Mouse (Mus musculus) frontal cortex, postnatal 14 days (tissue): ENCODE measurements around the gene Astn2.

ENCODE experiments used
- DNase-seq, 2 experiments: peaks; one replicate each; pipeline ENCODE4 v3.0.0; 2022; ENCODE audit warnings: low spot score in 2 of 2

Gene Astn2

DNA sequence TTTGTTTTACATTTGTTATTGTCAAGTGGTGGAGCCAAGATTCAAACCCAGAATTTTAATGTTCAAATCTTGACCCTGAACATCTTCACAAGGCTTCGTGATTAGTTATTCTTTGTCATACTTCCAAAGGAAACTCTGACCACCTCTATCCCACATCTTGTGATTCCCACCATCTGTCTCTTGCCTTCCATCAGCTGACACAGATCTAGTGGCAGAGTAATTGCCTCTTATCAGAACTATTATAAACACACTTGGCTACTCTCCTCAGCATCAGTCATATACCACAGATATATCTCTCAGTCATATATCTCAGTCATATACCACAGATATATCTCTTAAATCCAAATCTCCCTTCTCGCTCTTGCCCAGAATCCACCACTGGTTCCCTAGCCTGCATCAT lies 983.1 kb downstream of the Astn2 start:
- no peak for DNase-seq

- peak in 1 of 2 experiments; percentile 6 for DNase-seq
Measured at GRCm38 (mm10) chr4:65420511-65420931, 983.9 kb downstream of the Astn2 start.

DNA sequence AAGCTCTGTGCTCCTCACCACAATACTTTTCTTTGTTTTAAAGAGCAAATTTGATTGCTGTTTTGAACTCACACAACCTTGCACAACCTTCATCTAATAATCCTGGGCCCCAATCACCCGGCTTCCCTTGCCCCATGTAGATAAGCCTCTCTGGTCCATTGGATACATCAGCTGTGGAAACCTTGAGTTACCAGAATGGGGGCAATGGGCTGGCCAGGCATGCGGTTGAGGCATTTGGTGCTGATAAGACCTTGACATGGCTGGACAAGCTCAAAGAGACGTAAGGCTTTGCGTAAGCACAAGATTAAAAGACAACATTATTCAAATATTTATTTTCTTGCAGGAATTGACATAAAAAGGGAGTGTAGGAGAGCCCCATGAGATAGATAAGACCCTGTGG lies 988.9 kb downstream of the Astn2 start:
- no peak for DNase-seq

DNA sequence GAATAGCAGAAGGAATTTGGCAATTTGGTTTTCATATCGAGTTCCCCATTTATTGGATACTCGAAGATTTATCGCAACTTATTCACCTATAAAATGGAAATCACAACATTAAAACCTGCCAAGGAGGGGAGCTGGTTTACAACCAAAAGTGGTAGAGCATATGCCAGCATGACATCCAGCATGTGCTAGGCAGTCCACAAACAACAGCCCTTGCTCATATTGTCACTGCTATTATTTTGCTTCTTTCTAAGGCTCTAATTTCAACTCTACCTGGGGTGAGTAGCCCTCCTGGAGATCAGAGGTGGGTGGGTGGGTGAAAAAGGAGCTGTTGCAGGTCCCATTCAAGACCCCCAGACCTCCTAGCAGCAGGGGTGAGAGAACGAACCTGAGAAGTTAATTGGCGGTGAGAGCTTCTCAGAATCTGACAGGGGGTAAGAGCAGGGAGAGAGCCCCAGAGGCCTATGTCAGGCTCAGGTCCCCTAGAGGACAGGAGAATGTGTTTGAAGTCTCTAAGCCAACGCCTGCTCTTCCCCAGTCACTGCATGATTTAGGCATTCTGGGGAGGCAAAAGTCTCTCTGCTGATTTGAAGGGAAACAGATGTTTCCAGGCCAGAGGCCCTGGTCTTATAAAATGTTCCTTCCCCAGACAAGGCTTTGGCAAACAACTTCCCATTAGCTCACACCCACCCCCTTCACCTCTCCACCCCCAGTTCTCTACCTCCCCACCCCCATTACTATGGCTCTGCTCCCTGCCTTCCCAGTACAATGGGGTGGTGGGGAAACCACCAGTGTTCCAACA lies 1001.4 kb downstream of the Astn2 start:
- no peak for DNase-seq

DNA sequence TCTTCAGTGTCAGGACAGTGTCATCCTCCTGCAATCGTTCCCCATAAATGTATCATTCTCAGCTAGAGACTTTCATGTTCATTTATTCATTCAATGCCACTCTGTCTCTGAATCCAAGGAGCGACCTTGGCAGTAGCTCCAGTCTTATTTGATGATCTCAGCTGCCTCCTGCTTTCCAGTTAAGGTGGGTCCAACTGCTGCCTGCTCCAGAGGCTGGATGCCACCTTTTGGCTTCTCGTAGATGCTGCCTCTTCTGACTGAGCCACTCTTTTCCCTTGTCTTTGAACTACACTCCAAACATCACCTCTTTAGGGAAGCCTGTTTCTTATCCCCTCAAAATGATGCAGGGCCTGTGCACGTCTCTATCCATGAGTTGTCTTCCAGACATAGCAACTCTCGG lies 1002.1 kb downstream of the Astn2 start:
- DNase-seq, result no peak

DNA sequence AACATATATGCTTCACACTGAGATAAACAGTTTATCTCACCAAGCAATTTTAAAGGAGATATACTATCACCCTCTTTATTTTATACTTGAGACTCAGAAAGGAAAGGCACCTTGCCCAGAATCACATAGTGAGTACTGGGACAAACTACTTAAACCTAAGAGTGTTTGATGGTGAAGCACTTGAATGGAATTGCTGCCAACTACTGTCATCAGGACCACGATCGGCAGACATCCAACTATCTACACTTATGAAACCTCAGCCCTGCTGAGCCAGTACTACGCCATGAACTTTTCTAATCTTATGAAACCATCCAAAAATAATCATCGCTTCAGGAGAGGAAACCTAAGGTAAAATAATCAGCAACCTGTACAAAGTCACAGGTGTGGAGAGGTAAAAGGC lies 1005.0 kb downstream of the Astn2 start:
- DNase-seq, result no peak

DNA sequence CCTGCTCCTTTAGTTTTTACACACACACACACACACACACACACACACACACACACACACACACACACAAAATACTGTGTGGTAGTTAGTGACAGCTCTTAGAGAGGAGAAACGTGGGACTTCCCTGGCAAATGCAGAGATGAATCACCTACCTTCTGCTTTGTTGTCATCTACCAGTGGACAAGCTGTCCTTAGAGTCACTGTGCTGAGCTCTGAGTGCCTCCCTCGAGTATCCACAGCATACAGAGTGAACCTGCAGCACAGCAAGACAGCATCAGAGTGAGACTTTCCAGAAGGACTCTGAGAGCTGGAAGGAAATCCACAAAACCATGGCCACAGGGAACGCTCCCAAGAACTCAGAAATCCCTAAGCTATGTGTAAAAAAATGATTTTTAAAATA lies 1007.6 kb downstream of the Astn2 start:
- DNase-seq, result no peak

DNA sequence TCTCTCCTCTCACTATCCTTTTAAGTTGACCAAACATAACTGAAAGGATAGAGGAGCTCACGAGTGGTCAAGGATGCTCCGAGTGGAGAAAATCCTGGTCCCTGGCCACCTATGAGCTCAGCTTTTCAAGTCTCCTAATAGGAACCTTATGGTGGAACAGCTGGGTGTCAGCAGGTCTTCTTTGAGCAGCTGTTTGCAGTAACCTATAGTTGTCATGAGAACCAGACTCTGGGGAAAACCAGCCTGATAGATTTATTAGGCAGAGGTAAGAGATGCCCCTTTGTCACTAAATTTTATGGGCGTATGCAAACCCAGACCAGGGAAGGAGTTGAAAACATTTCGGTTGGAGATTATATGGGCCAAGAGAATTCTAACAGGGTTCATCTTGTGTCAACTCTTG lies 1013.4 kb downstream of the Astn2 start:
- no peak for DNase-seq

DNA sequence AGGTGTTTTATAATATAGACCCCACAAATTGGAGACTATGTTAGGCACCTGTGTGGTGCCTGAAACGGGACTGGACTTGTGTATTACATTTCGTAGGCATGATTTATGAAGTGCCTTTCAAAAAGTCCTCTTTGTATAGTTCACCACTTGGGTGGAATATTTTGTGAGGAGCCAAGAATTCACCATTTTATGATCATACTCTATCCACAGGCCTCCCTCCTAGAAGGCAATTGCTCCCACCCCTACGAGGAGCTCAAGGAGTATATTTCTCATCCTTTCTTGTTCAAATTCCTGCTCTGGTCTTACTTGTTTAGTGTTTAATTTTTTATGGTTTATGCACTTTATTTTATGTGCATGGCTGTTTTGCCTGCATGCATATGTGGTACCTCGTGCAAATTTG lies 1021.3 kb downstream of the Astn2 start:
- DNase-seq, result no peak

DNA sequence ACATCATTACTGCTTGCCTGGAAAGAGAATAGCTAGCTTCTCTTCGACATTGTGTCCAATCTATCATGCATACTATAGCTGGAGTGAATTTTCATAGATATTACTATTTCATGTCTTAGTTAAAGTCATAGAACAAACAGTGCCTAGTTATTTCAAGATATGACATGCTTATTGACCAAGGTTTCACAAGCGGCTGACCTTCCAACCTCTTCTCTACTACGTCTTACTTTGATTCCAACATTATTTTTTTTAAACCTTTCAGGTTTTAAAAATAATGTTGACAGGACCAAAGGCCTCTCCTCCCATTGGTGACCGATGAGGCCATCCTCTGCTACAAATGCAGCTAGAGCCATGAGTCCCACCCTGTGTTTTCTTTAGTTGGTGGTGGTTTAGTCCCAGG lies 1025.0 kb downstream of the Astn2 start:
- DNase-seq, result no peak

- DNase-seq, result no peak
Measured at GRCm38 (mm10) chr4:65376571-65376970, 1027.8 kb downstream of the Astn2 start.

- DNase-seq, result no peak
Measured at GRCm38 (mm10) chr4:65373841-65374240, 1030.6 kb downstream of the Astn2 start.

DNA sequence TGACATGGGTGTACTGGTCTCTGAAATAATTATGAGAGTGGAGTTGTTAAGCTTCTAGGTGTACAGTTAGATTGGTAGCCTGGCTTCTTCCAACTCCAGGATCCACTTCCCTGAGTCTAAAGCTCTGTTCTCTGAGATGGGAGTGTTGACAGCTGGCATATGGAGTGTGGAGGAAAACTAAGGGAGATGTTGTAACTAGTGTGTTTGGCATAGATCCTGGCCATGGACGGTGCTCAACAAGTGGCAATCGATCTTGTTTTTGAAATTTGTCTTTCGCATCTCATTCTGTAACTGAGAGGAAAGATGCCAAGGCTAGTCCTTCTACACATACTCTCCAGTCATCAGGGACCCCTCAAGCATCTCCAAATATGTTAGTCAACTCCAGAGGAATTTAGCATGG lies 1031.7 kb downstream of the Astn2 start:
- DNase-seq, result no peak

DNA sequence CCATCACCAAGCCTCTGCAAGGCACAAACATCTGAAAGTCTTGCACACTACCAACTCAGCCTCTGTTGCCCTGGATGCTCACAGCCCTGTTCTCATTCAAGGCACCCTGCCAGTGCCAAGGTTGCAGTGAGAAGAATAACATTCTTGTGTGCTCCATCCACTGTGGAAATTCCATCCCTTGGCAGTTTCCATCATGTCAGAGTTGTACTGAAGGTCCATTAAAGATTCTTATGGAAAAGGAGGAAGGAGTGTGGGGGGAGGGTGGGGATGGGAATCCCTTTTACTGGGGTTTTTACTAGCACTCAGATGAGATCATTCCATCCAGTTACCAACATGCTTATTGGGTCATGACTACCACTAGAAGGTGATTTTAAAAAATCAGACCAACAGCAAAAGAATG lies 1037.3 kb downstream of the Astn2 start:
- DNase-seq, result no peak

- no peak for DNase-seq
Measured at GRCm38 (mm10) chr4:65354580-65354979, 1049.8 kb downstream of the Astn2 start.

- DNase-seq, result no peak
Measured at GRCm38 (mm10) chr4:65350521-65350920, 1053.9 kb downstream of the Astn2 start.

DNA sequence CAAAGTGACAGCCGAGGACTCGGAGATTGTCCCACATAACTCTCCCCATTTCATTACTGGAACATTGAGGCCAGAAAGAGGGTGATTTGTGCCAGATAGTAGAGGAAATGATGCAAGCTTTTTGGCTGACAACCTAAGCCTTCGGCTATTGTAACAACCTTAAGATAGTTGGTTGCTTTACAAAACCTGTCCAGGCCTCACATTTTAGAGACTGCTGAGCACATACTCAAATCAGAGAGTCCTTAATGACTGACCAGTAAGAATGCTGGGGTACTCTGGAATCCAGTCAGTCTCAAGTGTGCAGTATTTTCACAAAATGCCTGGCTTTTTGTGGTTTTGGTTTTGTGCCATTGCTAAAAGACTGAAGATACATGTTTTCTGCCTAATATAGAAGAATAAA lies 1062.6 kb downstream of the Astn2 start:
- no peak for DNase-seq

DNA sequence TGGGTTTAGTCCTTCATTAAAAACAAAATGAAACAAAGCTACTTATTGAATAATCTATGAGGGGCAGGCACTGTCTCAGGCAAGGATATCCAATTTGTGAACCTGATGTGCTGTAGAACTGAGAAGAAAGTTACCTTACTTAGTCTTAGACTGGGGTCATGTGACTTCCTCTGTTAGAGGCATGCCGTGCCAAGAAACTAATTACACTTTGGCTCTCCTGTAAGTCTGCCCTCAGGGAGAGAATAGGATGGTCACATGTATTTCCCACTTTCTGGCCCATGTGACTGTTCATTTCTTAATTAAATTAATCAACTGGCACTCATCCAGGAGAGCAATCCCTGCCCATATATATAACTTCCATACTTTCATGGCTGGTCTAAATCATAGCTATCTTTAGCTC lies 1070.7 kb downstream of the Astn2 start:
- DNase-seq, result no peak
